Comparison of ENCODE assay signal across 8 mouse cellular contexts in genomic region chr6:146272253-146273036, GRCm38 (mm10).
DNase-seq lines count a peak whose midpoint lies in the region; ATAC-seq and TF ChIP-seq lines count a peak whose summit lies in the region.

No protein-coding gene starts in this region.

- TF ChIP-seq CTCF in left cerebral cortex, adult 2 months (IDR thresholded peaks at IDR 0.05), result peak; percentile 90

- no peak overlapping the region for H3K4me3 ChIP-seq in hindbrain, embryonic 15.5 days
- H3K4me3 ChIP-seq in left cerebral cortex, adult 2 months, result no peak overlapping the region

- no peaks in the 10 kb centered on the region for H3K36me3 ChIP-seq in hindbrain, embryonic 15.5 days

- H3K9ac ChIP-seq in hindbrain, embryonic 15.5 days, result no peak overlapping the region

- H3K27ac ChIP-seq in hindbrain, embryonic 15.5 days (replicated peaks), result no peak overlapping the region
- no peak overlapping the region for H3K27ac ChIP-seq in left cerebral cortex, adult 2 months

- peaks cover 9% of the 10 kb centered on the region for H3K4me1 ChIP-seq in hindbrain, embryonic 15.5 days (replicated peaks)

- intact Hi-C loops in left cerebral cortex, adult 2 months (cut with DNase I), result loop anchor here (1.0 kb wide), 1 partner anchor 442 kb away; no protein-coding TSS in a partner anchor

- no peaks in the 10 kb centered on the region for H3K27me3 ChIP-seq in hindbrain, embryonic 15.5 days

- ATAC-seq in hindbrain, embryonic 15.5 days (ENCODE audit: low FRiP score, low read depth), result 0 out of 2 replicates have a peak, but pooled peaks have one; percentile 50

- H3K4me2 ChIP-seq in hindbrain, embryonic 15.5 days, result no peak overlapping the region

- peak; percentile 56 for DNase-seq in right cerebral cortex, adult 18-20 months
- DNase-seq in right cerebral cortex, postnatal 25 days, result no peak
- peak; percentile 58 for DNase-seq in R1 (ENCODE audit: low read depth, low spot score)
- peak; percentile 74 for DNase-seq in embryo, embryonic 11 days
- DNase-seq in left cerebral cortex, adult 2 months (ENCODE audit: extremely low spot score in 1 of 2, low spot score in 2 of 2), result peak; percentile 38 to 62
- DNase-seq in natural killer cell, adult 2 months (ENCODE audit: low spot score in 2 of 2), result peak; percentile 56 to 75
- no peak for DNase-seq in urinary bladder, adult 18-20 months (ENCODE audit: low spot score in 2 of 2)

- H3K9me3 ChIP-seq in hindbrain, embryonic 15.5 days, result no peaks in the 10 kb centered on the region

- WGBS in hindbrain, embryonic 15.5 days, result 79% methylated on average over 5 of the region's 5 CpGs

Comparison
In these comparisons a context has a peak if more than half of its experiments do, and no peak if none do; other contexts are left out.
1. DNase-seq: peak in right cerebral cortex, adult 18-20 months (single experiment), R1 (single experiment), embryo, embryonic 11 days (single experiment), left cerebral cortex, adult 2 months (2 of 2) and natural killer cell, adult 2 months (2 of 2); none in right cerebral cortex, postnatal 25 days (single experiment) and urinary bladder, adult 18-20 months (0 of 2).